Mouse (Mus musculus) forebrain, embryonic 16.5 days (tissue): ENCODE measurements around the gene Fam185a. TPM values are rescaled to one million over a fixed set of nuclear protein-coding genes. Genes with fewer than 3 reads are reported as not detected.

Experiments used
- ATAC-seq: fragments of 200-750 bp; cut with Nextera tagmentation; 2 replicates; pipeline ENCODE4 v1.8.0; 2017; ENCODE audit warnings: mild to moderate bottlenecking, moderate library complexity
- H3K27ac ChIP-seq: fragments of 300-500 bp; sonication (generic); 2 replicates; pipeline ENCODE4 v1.5.1; 2014; ENCODE audit warnings: low read length, control low read depth
- H3K27me3 ChIP-seq: fragments of 300-500 bp; sonication (generic); replicated peaks from 2 replicates; pipeline ENCODE4 v1.6.1; 2014; ENCODE audit warnings: low read length; ENCODE audit not compliant: control insufficient read depth, insufficient read depth
- H3K36me3 ChIP-seq: fragments of 300-500 bp; sonication (generic); 2 replicates; pipeline ENCODE4 v1.6.1; 2014; ENCODE audit not compliant: control insufficient read depth, insufficient read depth
- H3K4me1 ChIP-seq: fragments of 300-500 bp; sonication (generic); replicated peaks from 2 replicates; pipeline ENCODE4 v1.6.1; 2014; ENCODE audit warnings: low read length; ENCODE audit not compliant: control insufficient read depth, insufficient read depth
- H3K4me2 ChIP-seq: fragments of 300-500 bp; sonication (generic); 2 replicates; pipeline ENCODE4 v1.6.1; 2014; ENCODE audit warnings: mild to moderate bottlenecking, low read length, control low read depth
- H3K4me3 ChIP-seq: fragments of 300-500 bp; sonication (generic); replicated peaks from 2 replicates; pipeline ENCODE4 v1.5.1; 2014; ENCODE audit warnings: mild to moderate bottlenecking, low read length, control low read depth
- H3K9ac ChIP-seq: fragments of 300-500 bp; sonication (generic); replicated peaks from 2 replicates; pipeline ENCODE4 v1.6.1; 2014; ENCODE audit warnings: low read depth, low read length, control low read depth
- H3K9me3 ChIP-seq: fragments of 300-500 bp; sonication (generic); 2 replicates; pipeline ENCODE4 v1.6.1; 2016; ENCODE audit warnings: low read length; ENCODE audit not compliant: control insufficient read depth
- WGBS: fragments of 180-500 bp; shearing (Covaris S2); extraction: QIAGEN DNeasy Blood & Tissue Kit; methylation state at CpG from one replicate; pipeline ENCODE4 v1.1.7; 2014; 5-methylcytosine and 5-hydroxymethylcytosine counted together
- polyA plus RNA-seq: library from polyadenylated mRNA; unstranded; fragments of >200 nt; fragmentation: Nextera tagmentation; extraction: Ambion mirVana; gene quantifications from 2 replicates; pipeline ENCODE4 v1.2.1, GENCODE M21; 2015

The Fam185a gene
- polyA plus RNA-seq, 1 experiment from 2014 or later, result 9.0 TPM

DNA sequence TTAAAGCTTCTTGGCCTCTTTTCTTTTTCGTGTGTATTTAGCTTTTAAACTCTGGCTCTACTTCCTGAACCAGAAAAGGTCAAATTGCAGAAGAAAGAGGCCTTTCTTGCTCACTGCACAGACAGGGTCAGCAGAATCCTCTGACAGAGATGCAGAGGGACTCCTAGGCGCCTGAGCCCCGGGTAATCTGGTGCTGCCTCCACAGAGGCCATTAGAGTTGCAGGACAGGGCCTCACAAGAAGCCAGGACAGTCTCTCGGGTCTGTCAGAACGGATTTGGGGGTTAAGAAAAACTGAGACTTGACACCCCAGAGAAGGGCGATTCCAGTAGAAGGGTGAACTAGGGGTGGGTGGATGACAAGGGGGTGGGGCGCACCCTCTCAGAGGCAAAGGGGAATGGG, 42.6 kb downstream of the Fam185a start:
- H3K9me3 ChIP-seq, result no peaks in the 10 kb centered on the region
- no peak overlapping the region for H3K4me2 ChIP-seq
- H3K27me3 ChIP-seq, result no peaks in the 10 kb centered on the region
- no peaks in the 10 kb centered on the region for H3K36me3 ChIP-seq
- H3K4me1 ChIP-seq, result no peaks in the 10 kb centered on the region
- no peak overlapping the region for H3K4me3 ChIP-seq
- no peak for ATAC-seq
- H3K27ac ChIP-seq, result no peak overlapping the region
- WGBS, result 82% methylated on average over 7 of the region's 7 CpGs
- H3K9ac ChIP-seq, result no peak overlapping the region

DNA sequence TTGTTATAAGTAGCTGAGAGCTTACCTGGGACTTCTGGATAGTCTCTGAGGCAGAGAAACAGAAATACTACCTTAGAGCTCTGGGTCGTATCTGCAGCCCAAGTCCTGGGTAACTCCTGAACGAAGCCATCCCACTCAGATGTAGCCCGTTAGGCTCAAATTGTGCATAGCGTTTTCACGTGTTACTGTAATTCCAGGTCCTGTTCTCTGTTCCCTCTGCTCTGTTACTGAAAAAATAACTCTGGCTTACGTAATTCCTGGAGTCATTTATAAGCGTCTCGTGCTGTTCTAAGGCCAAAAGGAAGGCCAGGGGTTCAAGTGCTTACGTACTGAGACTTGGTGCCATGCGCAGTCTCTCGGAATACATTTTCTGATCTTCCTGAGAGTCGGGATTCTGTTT, 43.3 kb downstream of the Fam185a start:
- no peaks in the 10 kb centered on the region for H3K9me3 ChIP-seq
- H3K27me3 ChIP-seq, result no peaks in the 10 kb centered on the region
- ATAC-seq, result no peak
- no peaks in the 10 kb centered on the region for H3K4me1 ChIP-seq
- WGBS, result 92% methylated on average over 12 of the region's 12 CpGs
- no peak overlapping the region for H3K4me3 ChIP-seq
- no peak overlapping the region for H3K27ac ChIP-seq
- H3K36me3 ChIP-seq, result no peaks in the 10 kb centered on the region
- H3K9ac ChIP-seq, result no peak overlapping the region
- no peak overlapping the region for H3K4me2 ChIP-seq

DNA sequence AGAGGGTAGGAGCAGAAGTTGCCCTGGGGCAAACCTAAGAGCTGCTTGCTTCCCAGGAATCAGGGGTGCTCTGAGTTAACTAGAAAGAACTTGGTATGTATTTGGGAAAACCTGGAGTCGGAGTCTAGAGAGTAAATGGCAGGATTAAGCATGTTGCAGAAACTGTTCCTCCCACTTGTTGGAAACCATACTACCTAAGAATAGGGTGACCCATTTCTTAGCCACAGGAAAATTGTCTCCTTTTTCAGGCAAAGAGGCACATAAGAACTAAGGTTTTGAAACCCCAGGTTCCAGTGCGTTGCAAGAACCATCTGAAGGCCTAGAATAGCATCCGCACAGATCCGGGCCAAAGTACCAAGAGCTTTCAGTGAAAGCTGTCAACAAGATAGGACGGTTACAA, 53.7 kb downstream of the Fam185a start:
- Histone ChIP-seq H3K9me3 (no peaks in the 10 kb centered on the region), H3K4me2 (no peak overlapping the region)

DNA sequence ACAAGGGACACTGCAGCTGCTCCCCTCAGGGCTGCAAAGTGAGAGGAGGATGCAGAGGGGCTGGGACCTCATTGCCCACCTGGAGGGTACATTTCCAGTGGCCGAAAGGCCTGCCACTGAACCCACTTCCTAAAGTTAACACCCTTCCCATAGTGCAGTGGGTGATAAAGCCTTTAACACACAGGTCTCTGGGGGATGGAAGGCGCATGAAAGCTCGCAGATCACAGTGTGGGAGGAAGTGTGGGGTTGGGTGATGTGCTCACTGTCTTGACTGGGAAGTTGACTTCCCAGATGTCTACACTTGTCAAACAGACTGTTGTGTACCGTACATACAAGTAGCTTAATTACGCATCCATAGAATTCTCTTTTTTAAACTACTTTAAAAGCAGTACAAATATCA, 55.0 kb downstream of the Fam185a start:
- no peaks in the 10 kb centered on the region for H3K27me3 ChIP-seq
- WGBS, result 91% methylated on average over 5 of the region's 5 CpGs
- no peak overlapping the region for H3K9ac ChIP-seq
- no peak overlapping the region for H3K4me3 ChIP-seq
- H3K4me1 ChIP-seq, result no peaks in the 10 kb centered on the region
- no peak for ATAC-seq
- no peak overlapping the region for H3K4me2 ChIP-seq
- no peaks in the 10 kb centered on the region for H3K9me3 ChIP-seq
- no peaks in the 10 kb centered on the region for H3K36me3 ChIP-seq
- no peak overlapping the region for H3K27ac ChIP-seq

More for the DNA sequence above, 53.7 kb downstream of the Fam185a start:
- 95% methylated on average over 5 of the region's 5 CpGs for WGBS
- no peaks in the 10 kb centered on the region for H3K27me3 ChIP-seq
- no peak overlapping the region for H3K4me3 ChIP-seq
- H3K27ac ChIP-seq, result no peak overlapping the region
- no peak for ATAC-seq
- no peaks in the 10 kb centered on the region for H3K4me1 ChIP-seq
- H3K9ac ChIP-seq, result no peak overlapping the region
- no peaks in the 10 kb centered on the region for H3K36me3 ChIP-seq

DNA sequence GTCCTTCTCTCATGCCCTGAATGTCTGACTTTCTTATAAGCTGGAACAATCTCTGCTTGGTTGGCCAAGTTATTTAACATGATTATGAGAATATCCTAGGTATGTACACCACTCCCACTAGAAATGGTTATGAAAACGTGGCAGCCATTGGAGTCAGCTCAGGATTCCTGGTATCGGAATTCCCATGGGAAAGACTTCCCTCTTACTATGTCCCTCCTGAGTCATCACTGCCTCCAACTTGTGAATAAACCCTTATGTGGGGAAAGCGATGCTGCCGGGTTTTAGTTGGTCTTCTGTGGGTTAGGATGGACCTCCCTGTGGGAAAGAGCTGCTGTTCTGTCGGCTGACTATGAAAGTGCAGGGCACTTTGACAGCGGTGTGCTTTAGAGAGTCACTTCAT, 56.8 kb downstream of the Fam185a start:
- no peak overlapping the region for H3K27ac ChIP-seq
- H3K4me1 ChIP-seq, result no peaks in the 10 kb centered on the region
- H3K9me3 ChIP-seq, result no peaks in the 10 kb centered on the region
- ATAC-seq, result no peak
- no peak overlapping the region for H3K9ac ChIP-seq
- H3K4me2 ChIP-seq, result no peak overlapping the region
- H3K27me3 ChIP-seq, result no peaks in the 10 kb centered on the region
- H3K4me3 ChIP-seq, result no peak overlapping the region
- H3K36me3 ChIP-seq, result no peaks in the 10 kb centered on the region
- WGBS, result 90% methylated on average over 6 of the region's 6 CpGs

DNA sequence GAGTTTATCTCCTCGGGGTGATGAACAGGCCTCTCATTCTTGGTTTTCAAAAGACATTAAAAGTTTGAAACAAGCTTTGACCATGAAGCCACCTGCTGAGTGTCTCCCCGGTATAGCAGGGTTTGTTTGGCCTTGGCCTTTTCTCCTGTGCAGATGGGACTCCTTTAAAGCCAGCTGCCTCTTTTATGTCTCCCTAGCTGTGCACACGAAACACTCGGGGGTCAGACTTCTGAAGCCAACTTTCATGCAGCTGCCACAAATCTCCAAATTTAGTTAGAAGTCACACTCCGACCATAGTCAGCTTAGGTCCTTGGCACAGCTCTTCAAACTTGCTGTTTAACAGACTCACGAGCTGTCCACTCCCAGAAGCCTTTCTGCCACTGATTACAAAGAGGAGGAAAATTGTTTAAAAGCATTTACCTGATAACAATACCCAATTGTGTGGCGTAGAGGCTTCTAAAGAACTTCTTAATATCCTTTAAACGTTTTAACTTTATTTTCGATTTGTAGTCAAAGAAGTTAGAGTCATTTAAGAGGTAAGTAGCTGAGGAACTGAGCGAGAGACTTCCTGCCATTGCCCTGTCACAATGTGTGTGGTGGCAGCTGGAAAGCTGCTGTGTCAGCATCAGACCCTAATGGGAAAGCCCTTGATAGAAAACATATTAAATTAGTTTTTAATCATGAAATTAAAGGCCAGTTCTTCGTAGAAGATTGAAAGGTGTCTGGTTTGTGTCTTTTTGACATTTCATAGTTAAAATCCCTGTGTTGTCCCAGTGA, 57.9 kb downstream of the Fam185a start:
- Histone ChIP-seq H3K4me3 (no peak overlapping the region), H3K27ac (no peak overlapping the region), H3K4me2 (no peak overlapping the region), H3K4me1 (no peaks in the 10 kb centered on the region), H3K9ac (no peak overlapping the region), H3K36me3 (no peaks in the 10 kb centered on the region), H3K9me3 (no peaks in the 10 kb centered on the region), H3K27me3 (no peaks in the 10 kb centered on the region)
- WGBS, result 42% methylated on average over 11 of the region's 11 CpGs
- no peak for ATAC-seq

DNA sequence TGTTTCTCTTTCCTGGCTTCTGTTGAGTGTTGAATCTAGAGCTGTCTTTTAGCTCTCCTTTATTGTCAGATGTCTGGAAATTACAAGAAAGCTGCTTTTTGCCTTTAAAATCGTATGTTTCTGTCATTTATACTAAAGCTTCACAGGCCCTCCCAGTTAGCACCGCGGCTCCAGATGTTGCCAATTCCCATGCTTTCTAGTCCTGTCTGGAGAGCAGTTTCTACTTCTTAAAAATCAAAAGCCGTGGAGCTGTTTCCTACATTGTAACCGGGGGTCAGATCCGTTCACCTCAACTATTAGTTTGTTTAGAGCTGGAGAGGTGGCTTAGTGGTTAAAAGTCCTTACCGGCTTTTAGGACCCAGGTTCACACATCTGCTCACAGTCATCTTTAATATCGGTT, 58.5 kb downstream of the Fam185a start:
- ATAC-seq, result no peak

DNA sequence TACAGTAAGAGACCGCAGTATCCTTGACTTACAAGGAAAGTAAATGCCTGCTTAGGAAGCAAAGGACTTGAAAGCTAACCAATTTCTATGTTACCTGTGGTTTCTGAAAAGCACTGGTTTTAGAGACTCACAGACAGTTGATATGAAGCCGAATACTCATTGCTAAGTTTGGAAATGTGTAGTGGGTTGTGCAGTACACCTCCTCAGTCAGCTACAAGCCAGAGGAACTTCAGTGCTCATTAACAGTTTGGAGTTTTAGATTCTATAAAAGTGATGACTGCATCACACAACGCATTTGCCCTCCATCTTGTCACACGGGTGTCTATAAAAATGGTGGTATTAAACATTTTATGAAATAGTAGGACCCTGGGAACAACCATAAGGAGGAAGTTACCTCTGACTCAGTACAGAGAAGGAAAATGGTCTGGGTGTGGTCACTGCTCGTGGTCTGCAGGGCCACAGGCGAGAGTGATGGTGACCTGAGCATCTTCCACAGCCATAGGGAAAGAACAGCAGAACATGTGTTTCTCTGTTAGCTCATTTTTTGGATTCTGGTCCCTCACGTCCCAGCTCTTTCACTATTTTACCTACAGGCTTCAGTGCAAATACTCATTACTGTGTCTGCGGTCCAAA, 60.6 kb downstream of the Fam185a start:
- 94% methylated on average over 8 of the region's 8 CpGs for WGBS

More for the DNA sequence above, 58.5 kb downstream of the Fam185a start:
- H3K9me3 ChIP-seq, result no peaks in the 10 kb centered on the region
- H3K4me1 ChIP-seq, result no peaks in the 10 kb centered on the region
- H3K9ac ChIP-seq, result no peak overlapping the region
- H3K4me2 ChIP-seq, result no peak overlapping the region
- no peaks in the 10 kb centered on the region for H3K36me3 ChIP-seq
- no peaks in the 10 kb centered on the region for H3K27me3 ChIP-seq
- 91% methylated on average over 8 of the region's 8 CpGs for WGBS
- no peak overlapping the region for H3K4me3 ChIP-seq
- H3K27ac ChIP-seq, result no peak overlapping the region

DNA sequence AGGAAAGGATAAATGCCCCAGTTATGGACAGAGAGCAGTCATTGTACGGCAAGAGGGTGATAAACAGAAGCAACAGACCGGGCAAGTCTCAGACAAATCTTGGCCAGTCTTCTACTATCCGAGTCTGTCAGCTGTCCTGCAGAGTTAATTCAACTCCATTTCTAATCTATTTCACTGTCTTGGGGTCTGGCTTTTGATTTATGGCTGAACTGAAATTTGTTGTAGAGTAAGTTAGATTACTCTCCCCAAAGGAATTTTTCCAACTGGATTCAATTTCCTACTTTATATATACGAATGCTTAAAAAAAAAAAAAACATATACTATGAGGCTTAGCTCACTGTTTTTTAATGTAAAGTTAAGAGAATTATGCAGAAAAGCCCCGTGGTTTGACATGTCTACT, 62.0 kb downstream of the Fam185a start:
- no peak overlapping the region for H3K4me2 ChIP-seq
- 90% methylated on average over 5 of the region's 5 CpGs for WGBS
- H3K4me1 ChIP-seq, result peaks cover 5% of the 10 kb centered on the region; the same call in 1 of the 2 replicates
- no peaks in the 10 kb centered on the region for H3K36me3 ChIP-seq
- no peak for ATAC-seq
- no peak overlapping the region for H3K4me3 ChIP-seq
- H3K9ac ChIP-seq, result no peak overlapping the region
- no peaks in the 10 kb centered on the region for H3K27me3 ChIP-seq
- no peaks in the 10 kb centered on the region for H3K9me3 ChIP-seq
- no peak overlapping the region for H3K27ac ChIP-seq

More for the DNA sequence above, 60.6 kb downstream of the Fam185a start:
- H3K9me3 ChIP-seq, result no peaks in the 10 kb centered on the region
- H3K9ac ChIP-seq, result no peak overlapping the region
- no peak overlapping the region for H3K4me2 ChIP-seq
- no peaks in the 10 kb centered on the region for H3K36me3 ChIP-seq
- ATAC-seq, result no peak
- H3K4me1 ChIP-seq, result peaks cover 5% of the 10 kb centered on the region; the same call in 1 of the 2 replicates
- no peak overlapping the region for H3K4me3 ChIP-seq
- H3K27me3 ChIP-seq, result no peaks in the 10 kb centered on the region
- H3K27ac ChIP-seq, result no peak overlapping the region
